Mouse (Mus musculus): ENCODE measurements around the gene Sptan1. TPM values are rescaled to one million over a fixed set of nuclear protein-coding genes. Genes with fewer than 3 reads are reported as not detected.

The Sptan1 gene
- total and polyA plus RNA-seq, 3 experiments = 26.2 to 29.5 TPM; not detected in 1

- TF ChIP-seq GATA1 (IDR thresholded peaks at IDR 0.05; ENCODE audit: low read depth, low read length) (no peak), HCFC1 (IDR thresholded peaks at IDR 0.05; ENCODE audit: low read depth, low read length) (no peak), MAFK (IDR thresholded peaks at IDR 0.05; ENCODE audit: borderline replicate concordance, low read depth, low read length) (no peak), CHD1 (IDR thresholded peaks at IDR 0.05; ENCODE audit: low read depth, low read length) (0 out of 2 replicates have a peak, but pooled peaks have one; percentile 76), GABPA (IDR thresholded peaks at IDR 0.05; ENCODE audit: low read depth, low read length) (no peak), KAT2A (conservative IDR thresholded peaks at IDR 0.05; ENCODE audit: low read depth, low read length) (no peak), ZNF384 (IDR thresholded peaks at IDR 0.05; ENCODE audit: low read depth, low read length) (peak; percentile 90), ETS1 (IDR thresholded peaks at IDR 0.05; ENCODE audit: low read depth, low read length) (peak; percentile 84), TAL1 (IDR thresholded peaks at IDR 0.05; ENCODE audit: low read length) (no peak), CHD2 (IDR thresholded peaks at IDR 0.05; ENCODE audit: low read length) (no peak)
Observed at GRCm38 (mm10) chr2:30048101-30048501, 82.7 kb downstream of the Sptan1 start (continued).

- DNase-seq (ENCODE audit: low read depth, low spot score) = peak; percentile 98
Observed at GRCm38 (mm10) chr2:30048699-30049388, 83.5 kb downstream of the Sptan1 start, which contains the start of gene Wdr34. Wdr34 (minus strand) TSS chr2:30048881.

More at GRCm38 (mm10) chr2:30048699-30049388, 83.5 kb downstream of the Sptan1 start, which contains the start of gene Wdr34:
- peaks cover 13% of the 10 kb centered on the region for H3K79me2 ChIP-seq (ENCODE audit: control insufficient read depth, insufficient read depth, low read length, poor library complexity)
- H3K9me3 ChIP-seq (replicated peaks; ENCODE audit: insufficient read depth, low read length) = no peaks in the 10 kb centered on the region
- peaks cover 2 to 28% of the 10 kb centered on the region in 2 experiments for H3K4me1 ChIP-seq (ENCODE audit: control insufficient read depth in 1 of 2, insufficient read depth in 2 of 2, low read length in 2 of 2)
- peak within 1 kb of the TSS; percentile 87 for H3K9ac ChIP-seq (ENCODE audit: control insufficient read depth, low read depth, low read length, poor library complexity, severe bottlenecking)
- H3K27ac ChIP-seq (ENCODE audit: control insufficient read depth, low read depth, low read length) = peak within 1 kb of the TSS; percentile 98
- TF ChIP-seq KAT2A (conservative IDR thresholded peaks at IDR 0.05; ENCODE audit: low read depth, low read length) (peak; percentile 83), RCOR1 (IDR thresholded peaks at IDR 0.05; ENCODE audit: low read depth, low read length) (peak; percentile 25; the same call in 1 of the 2 replicates), MAZ (IDR thresholded peaks at IDR 0.05; ENCODE audit: low read depth, low read length) (peak; percentile 87; the same call in 1 of the 2 replicates), SIN3A (IDR thresholded peaks at IDR 0.05; ENCODE audit: low read length) (peak; percentile 98), TBP (IDR thresholded peaks at IDR 0.05; ENCODE audit: low read depth, low read length) (peak; percentile 76; the same call in 1 of the 2 replicates), HCFC1 (IDR thresholded peaks at IDR 0.05; ENCODE audit: low read depth, low read length) (peak; percentile 95), CTCF (IDR thresholded peaks at IDR 0.05 in 2 of 3, conservative IDR thresholded peaks at IDR 0.05 in 1 of 3; ENCODE audit: control insufficient read depth in 1 of 3, insufficient read depth in 1 of 3, low read depth in 2 of 3, low read length in 3 of 3, poor library complexity in 1 of 3, severe bottlenecking in 1 of 3) (no peak), POLR2AphosphoS5 (IDR thresholded peaks at IDR 0.05; ENCODE audit: borderline replicate concordance, low read depth, low read length) (no peak; the same call in 1 of the 2 replicates), ZNF384 (IDR thresholded peaks at IDR 0.05; ENCODE audit: low read depth, low read length) (no peak), ZMIZ1 (IDR thresholded peaks at IDR 0.05; ENCODE audit: low read depth, low read length) (peak; percentile 63; the same call in 1 of the 2 replicates), MAFK (IDR thresholded peaks at IDR 0.05; ENCODE audit: borderline replicate concordance, low read depth, low read length) (no peak), ELF1 (IDR thresholded peaks at IDR 0.05; ENCODE audit: low read depth, low read length) (peak; percentile 89), CHD1 (IDR thresholded peaks at IDR 0.05; ENCODE audit: low read depth, low read length) (peak; percentile 90; the same call in 1 of the 2 replicates), MAX (IDR thresholded peaks at IDR 0.05; ENCODE audit: low read length) (no peak; the same call in 1 of the 2 replicates), GABPA (IDR thresholded peaks at IDR 0.05; ENCODE audit: low read depth, low read length) (no peak), UBTF (IDR thresholded peaks at IDR 0.05; ENCODE audit: borderline replicate concordance, insufficient read depth, low read depth, low read length) (peak; percentile 71; the same call in 1 of the 2 replicates), NELFE (IDR thresholded peaks at IDR 0.05; ENCODE audit: low read depth, low read length) (peak; percentile 61), MYC (IDR thresholded peaks at IDR 0.05; ENCODE audit: low read depth, low read length) (peak; percentile 86), CHD2 (IDR thresholded peaks at IDR 0.05; ENCODE audit: low read length) (no peak), MXI1 (IDR thresholded peaks at IDR 0.05; ENCODE audit: low read depth, low read length) (peak; percentile 95), NRF1 (IDR thresholded peaks at IDR 0.05; ENCODE audit: insufficient read depth, low read depth, low read length, poor library complexity, severe bottlenecking) (peak; percentile 95), POLR2A (IDR thresholded peaks at IDR 0.05; ENCODE audit: control insufficient read depth in 1 of 2, insufficient read depth in 1 of 2, low read depth in 1 of 2, low read length in 2 of 2, poor library complexity in 1 of 2) (peak; percentile 69 to 84; a peak in 3 of 4 replicates), TCF12 (IDR thresholded peaks at IDR 0.05; ENCODE audit: low read depth, low read length) (peak; percentile 65), E2F4 (IDR thresholded peaks at IDR 0.05; ENCODE audit: borderline replicate concordance, low read depth, low read length) (peak; percentile 81; the same call in 1 of the 2 replicates), POLR2AphosphoS2 (IDR thresholded peaks at IDR 0.05; ENCODE audit: low read length) (peak; percentile 34; the same call in 1 of the 2 replicates), ETS1 (IDR thresholded peaks at IDR 0.05; ENCODE audit: low read depth, low read length) (peak; percentile 52; the same call in 1 of the 2 replicates)
- no peaks in the 10 kb centered on the region for H3K27me3 ChIP-seq (ENCODE audit: control insufficient read depth in 1 of 2, insufficient read depth in 2 of 2, low read length in 2 of 2)
- peak within 1 kb of the TSS; percentile 61 to 64 for H3K4me3 ChIP-seq (ENCODE audit: control insufficient read depth in 1 of 2, insufficient read depth in 1 of 2, low read depth in 2 of 2, low read length in 2 of 2)
- peaks cover 0 to 20% of the 10 kb centered on the region in 2 experiments; a peak in 2 of 4 replicates for H3K36me3 ChIP-seq (ENCODE audit: control insufficient read depth in 1 of 2, insufficient read depth in 2 of 2, low read length in 2 of 2)
